28 mouse cellular contexts compared by ENCODE assay signal in genomic region chr7:81209979-81210685, GRCm38 (mm10). TPM values are rescaled to one million over a fixed set of nuclear protein-coding genes. Genes with fewer than 3 reads are reported as not detected.
DNase-seq lines count a peak whose midpoint lies in the region; ATAC-seq and TF ChIP-seq lines count a peak whose summit lies in the region.
"Had no signal": no experiment of that assay in that cellular context is flagged by ENCODE, and none has a peak within 500 bp of the region (broad histone marks: within the 10 kb centered on the region; RNA-seq: fewer than 3 reads in every experiment).

No protein-coding gene starts in this region.

- TF ChIP-seq CTCF in E14TG2a.4 (conservative IDR thresholded peaks at IDR 0.05; ENCODE audit: low read length), result no peak

- H3K9ac ChIP-seq in embryonic facial prominence, embryonic 11.5 days (replicated peaks; ENCODE audit: low read length), result no peak overlapping the region
- H3K9ac ChIP-seq in ES-E14 (ENCODE audit: insufficient read depth, low read depth, low read length, poor library complexity, severe bottlenecking), result no peak overlapping the region
- H3K9ac ChIP-seq in embryonic facial prominence, embryonic 13.5 days, result 0 out of 2 replicates have a peak overlapping the region, but pooled peaks have one; percentile 32
- H3K9ac ChIP-seq: forebrain, embryonic 15.5 days; heart, embryonic 13.5 days; hindbrain, embryonic 13.5 days; intestine, embryonic 15.5 days had no signal

- peak; percentile 21 for DNase-seq in embryonic facial prominence, embryonic 11.5 days (ENCODE audit: low spot score)
- DNase-seq in embryonic facial prominence, embryonic 10.5 days (ENCODE audit: low spot score), result no peak
- no peak for DNase-seq in ES-E14 (ENCODE audit: low read depth, low spot score)
- no peak for DNase-seq in cerebellum, postnatal 36 days
- DNase-seq in c-Kit-positive CD71-positive TER-119-positive erythroid progenitor cells, embryonic 14.5 days (ENCODE audit: low spot score), result no peak
- DNase-seq: adrenal gland, postnatal 14 days; B cell, adult 2 months; cerebellum, adult 11-12 months; cerebellum, adult 8-10 months; cerebellum, postnatal 10 days; gastrocnemius, postnatal 10 days; heart, adult 2 months; heart, postnatal 14 days; kidney, adult 11 months; kidney, adult 8-10 months had no signal

- H3K36me3 ChIP-seq in embryonic facial prominence, embryonic 11.5 days (replicated peaks; ENCODE audit: control insufficient read depth, insufficient read depth, low read depth, low read length), result no peaks in the 10 kb centered on the region
- no peaks in the 10 kb centered on the region for H3K36me3 ChIP-seq in embryonic facial prominence, embryonic 10.5 days (replicated peaks)
- H3K36me3 ChIP-seq in E14TG2a.4 (ENCODE audit: insufficient read depth, low read length) (no peaks in the 10 kb centered on the region), ES-E14 (ENCODE audit: control insufficient read depth, insufficient read depth, low read length, poor library complexity, severe bottlenecking) (no peaks in the 10 kb centered on the region)
- no peaks in the 10 kb centered on the region for H3K36me3 ChIP-seq in embryonic facial prominence, embryonic 13.5 days
- H3K36me3 ChIP-seq: forebrain, embryonic 10.5 days; forebrain, embryonic 15.5 days; G1E; heart, embryonic 10.5 days; heart, embryonic 13.5 days; hindbrain, embryonic 13.5 days; intestine, embryonic 15.5 days had no signal

- WGBS in embryonic facial prominence, embryonic 11.5 days, result 48% methylated on average over 11 of the region's 12 CpGs
- WGBS in embryonic facial prominence, embryonic 10.5 days, result 46% methylated on average over 12 of the region's 12 CpGs
- WGBS in embryonic facial prominence, embryonic 13.5 days, result 34% methylated on average over 12 of the region's 12 CpGs

- no peak for ATAC-seq in embryonic facial prominence, embryonic 11.5 days (replicated peaks; ENCODE audit: insufficient number of reproducible peaks, low FRiP score, low TSS enrichment, low read depth)
- no peak for ATAC-seq in embryonic facial prominence, embryonic 13.5 days (ENCODE audit: insufficient number of reproducible peaks, insufficient read depth, low FRiP score, low TSS enrichment, low read depth)
- ATAC-seq: activated CD4-positive, CD25-positive, alpha-beta regulatory T cell, adult 4 months; forebrain, embryonic 15.5 days; hindbrain, embryonic 16.5 days; intestine, embryonic 15.5 days; Patski had no signal

- H3K4me1 ChIP-seq in embryonic facial prominence, embryonic 11.5 days (ENCODE audit: control insufficient read depth, insufficient read depth, low read length), result peaks cover 9% of the 10 kb centered on the region
- peaks cover 42% of the 10 kb centered on the region for H3K4me1 ChIP-seq in embryonic facial prominence, embryonic 10.5 days
- H3K4me1 ChIP-seq in E14TG2a.4 (replicated peaks; ENCODE audit: low read depth, low read length), result peaks cover 48% of the 10 kb centered on the region
- H3K4me1 ChIP-seq in ES-E14 (ENCODE audit: control insufficient read depth in 2 of 2, insufficient read depth in 2 of 2, low read length in 2 of 2, poor library complexity in 1 of 2), result peaks cover 17 to 18% of the 10 kb centered on the region in 2 experiments
- peaks cover 20% of the 10 kb centered on the region for H3K4me1 ChIP-seq in embryonic facial prominence, embryonic 13.5 days

- in situ Hi-C loops in ES-E14 (cut with MboI; ENCODE audit: low sequenced_read_pairs in 2 of 2, unreplicated experiment in 2 of 2), result no loop called here

- H3K27ac ChIP-seq in embryonic facial prominence, embryonic 11.5 days (replicated peaks; ENCODE audit: low read depth, low read length), result no peak overlapping the region
- H3K27ac ChIP-seq in embryonic facial prominence, embryonic 10.5 days (replicated peaks), result no peak overlapping the region
- no peak overlapping the region for H3K27ac ChIP-seq in ES-E14 (ENCODE audit: insufficient read depth, low read depth, low read length, poor library complexity, severe bottlenecking)
- no peak overlapping the region for H3K27ac ChIP-seq in embryonic facial prominence, embryonic 13.5 days
- H3K27ac ChIP-seq: forebrain, embryonic 10.5 days; forebrain, embryonic 15.5 days; heart, adult 2 months; heart, embryonic 10.5 days; heart, embryonic 13.5 days; hindbrain, embryonic 13.5 days; intestine, embryonic 15.5 days had no signal

- no peak overlapping the region for H3K4me2 ChIP-seq in embryonic facial prominence, embryonic 11.5 days (ENCODE audit: low read depth, low read length)
- H3K4me2 ChIP-seq in embryonic facial prominence, embryonic 13.5 days, result no peak overlapping the region
- H3K4me2 ChIP-seq: forebrain, embryonic 15.5 days; heart, embryonic 13.5 days; hindbrain, embryonic 13.5 days; intestine, embryonic 15.5 days had no signal

- peaks cover 29% of the 10 kb centered on the region for H3K27me3 ChIP-seq in embryonic facial prominence, embryonic 11.5 days (ENCODE audit: control insufficient read depth, insufficient read depth, low read length)
- H3K27me3 ChIP-seq in embryonic facial prominence, embryonic 10.5 days (replicated peaks; ENCODE audit: low read depth, poor library complexity, severe bottlenecking), result peaks cover 68% of the 10 kb centered on the region
- peaks cover 21% of the 10 kb centered on the region for H3K27me3 ChIP-seq in E14TG2a.4 (ENCODE audit: insufficient read depth, low read length)
- H3K27me3 ChIP-seq in embryonic facial prominence, embryonic 13.5 days, result peaks cover 65% of the 10 kb centered on the region
- H3K27me3 ChIP-seq: CH12.LX, Patski had no signal

- H3K9me3 ChIP-seq in embryonic facial prominence, embryonic 11.5 days (replicated peaks; ENCODE audit: control insufficient read depth, low read length), result no peaks in the 10 kb centered on the region
- H3K9me3 ChIP-seq in embryonic facial prominence, embryonic 10.5 days, result no peaks in the 10 kb centered on the region
- H3K9me3 ChIP-seq in E14TG2a.4 (ENCODE audit: low read length), result no peaks in the 10 kb centered on the region
- H3K9me3 ChIP-seq in ES-E14 (ENCODE audit: control insufficient read depth, insufficient read depth, low read depth, low read length), result no peaks in the 10 kb centered on the region
- H3K9me3 ChIP-seq in embryonic facial prominence, embryonic 13.5 days, result no peaks in the 10 kb centered on the region
- H3K9me3 ChIP-seq: forebrain, embryonic 10.5 days; forebrain, embryonic 15.5 days; heart, embryonic 10.5 days; heart, embryonic 13.5 days; hindbrain, embryonic 13.5 days; intestine, embryonic 15.5 days had no signal

- H3K4me3 ChIP-seq in embryonic facial prominence, embryonic 11.5 days (ENCODE audit: low read depth, low read length), result no peak overlapping the region
- H3K4me3 ChIP-seq in embryonic facial prominence, embryonic 10.5 days, result no peak overlapping the region
- H3K4me3 ChIP-seq in E14TG2a.4 (replicated peaks; ENCODE audit: low read length) (peak overlapping the region; percentile 82), ES-E14 (ENCODE audit: insufficient read depth in 1 of 2, low read depth in 1 of 2, low read length in 2 of 2, poor library complexity in 1 of 2, severe bottlenecking in 1 of 2) (peak overlapping the region; percentile 8 to 34; a peak in 2 of 4 replicates)
- H3K4me3 ChIP-seq in embryonic facial prominence, embryonic 13.5 days, result no peak overlapping the region
- H3K4me3 ChIP-seq: forebrain, embryonic 10.5 days; forebrain, embryonic 15.5 days; heart, adult 2 months; heart, embryonic 10.5 days; heart, embryonic 13.5 days; hindbrain, embryonic 13.5 days; intestine, embryonic 15.5 days had no signal

TF ChIP-seq in ES-E14, 5 proteins besides CTCF, POLR2A, EP300 and RAD21:
- TF ChIP-seq CHD2 (IDR thresholded peaks at IDR 0.05; ENCODE audit: low read depth, low read length) (no peak), ZNF384 (IDR thresholded peaks at IDR 0.05; ENCODE audit: low read depth, low read length) (no peak), HCFC1 (IDR thresholded peaks at IDR 0.05; ENCODE audit: borderline replicate concordance, insufficient read depth, low read length) (no peak), ZC3H11A (IDR thresholded peaks at IDR 0.05; ENCODE audit: borderline replicate concordance, low read depth, low read length) (no peak), MAFK (IDR thresholded peaks at IDR 0.05; ENCODE audit: insufficient read depth, low read depth, low read length) (no peak)

RNA-seq across cellular contexts. Expression of gene Pde8a, which starts 3.3 kb away (rescaled TPM):
- polyA plus RNA-seq in embryonic facial prominence, embryonic 11.5 days (2014; fragmentation: Nextera tagmentation; extraction: Ambion mirVana), result 4.1 and 5.0 TPM in 2 replicates
- 2.2 and 2.4 TPM in 2 replicates for polyA plus RNA-seq in embryonic facial prominence, embryonic 10.5 days (2016; fragmentation: Nextera tagmentation; extraction: Ambion mirVana)
- 1.3 and 2.2 TPM in 2 replicates for total RNA-seq in ES-E14 (2012; rRNA removed)
- polyA plus RNA-seq in embryonic facial prominence, embryonic 13.5 days (2015; fragmentation: Nextera tagmentation; extraction: Ambion mirVana), result 4.7 and 5.3 TPM in 2 replicates
- polyA plus RNA-seq: G1E had no signal

Comparison
In these comparisons a context has a peak if more than half of its experiments do, and no peak if none do; other contexts are left out.
1. H3K4me3 ChIP-seq: peak in E14TG2a.4 (single experiment) and ES-E14 (2 of 2); none in embryonic facial prominence, embryonic 11.5 days (single experiment), embryonic facial prominence, embryonic 10.5 days (single experiment) and embryonic facial prominence, embryonic 13.5 days (single experiment).